Mouse (Mus musculus) erythroblast, embryonic 14.5 days (primary cell): Measurements from ENCODE around the gene Hnf1b.

Experiments used
- GATA1 ChIP-seq: IDR thresholded peaks from 2 replicates; pipeline ENCODE4 v1.6.1; 2012; ENCODE audit warnings: low read length, inconsistent platforms, mixed read lengths
- TAL1 ChIP-seq: IDR thresholded peaks from 3 replicates; pipeline ENCODE4 v1.6.1; 2012; ENCODE audit warnings: low read length, inconsistent platforms, mixed read lengths

- no peak for TF ChIP-seq TAL1
- TF ChIP-seq GATA1, result no peak
These were observed 39.4 kb upstream of the Hnf1b start for GRCm38 (mm10) chr11:83810441-83810840.
